Mouse (Mus musculus) embryonic facial prominence, embryonic 13.5 days (tissue): ENCODE results near the gene Zfp579. TPM values are rescaled to one million over a fixed set of nuclear protein-coding genes. Genes with fewer than 3 reads are reported as not detected.
A peak's percentile ranks its signal among the peaks of the same experiment; 100 is the strongest.

Source experiments
- ATAC-seq: fragments of 200-750 bp; cut with Nextera tagmentation; 2 replicates; pipeline ENCODE4 v1.8.0; 2017; ENCODE audit warnings: low read depth; ENCODE audit not compliant: insufficient number of reproducible peaks, insufficient read depth, low FRiP score, low TSS enrichment
- H3K27ac ChIP-seq: fragments of 300-500 bp; sonication (generic); 2 replicates; pipeline ENCODE4 v1.5.1; 2015; ENCODE audit warnings: moderate library complexity, mild to moderate bottlenecking, inconsistent platforms
- H3K27me3 ChIP-seq: fragments of 300-500 bp; sonication (generic); 2 replicates; pipeline ENCODE4 v1.6.1; 2015; ENCODE audit warnings: mild to moderate bottlenecking, inconsistent platforms
- H3K36me3 ChIP-seq: fragments of 300-500 bp; sonication (generic); 2 replicates; pipeline ENCODE4 v1.6.1; 2015; ENCODE audit warnings: mild to moderate bottlenecking, inconsistent platforms
- H3K4me1 ChIP-seq: fragments of 300-500 bp; sonication (generic); 2 replicates; pipeline ENCODE4 v1.6.1; 2015; ENCODE audit warnings: inconsistent platforms
- H3K4me2 ChIP-seq: fragments of 300-500 bp; sonication (generic); 2 replicates; pipeline ENCODE4 v1.6.1; 2015; ENCODE audit warnings: moderate library complexity, mild to moderate bottlenecking, inconsistent platforms
- H3K4me3 ChIP-seq: fragments of 300-500 bp; sonication (generic); 2 replicates; pipeline ENCODE4 v1.5.1; 2015; ENCODE audit warnings: mild to moderate bottlenecking, inconsistent platforms
- H3K9ac ChIP-seq: fragments of 300-500 bp; sonication (generic); 2 replicates; pipeline ENCODE4 v1.6.1; 2015; ENCODE audit warnings: mild to moderate bottlenecking, inconsistent platforms
- H3K9me3 ChIP-seq: fragments of 300-500 bp; sonication (generic); 2 replicates; pipeline ENCODE4 v1.6.1; 2016; ENCODE audit warnings: inconsistent platforms
- WGBS: fragments of 180-500 bp; shearing (Covaris S2); methylation state at CpG from one replicate; pipeline ENCODE4 v1.1.7; 2015; ENCODE audit warnings: mixed read lengths; 5-methylcytosine and 5-hydroxymethylcytosine counted together
- polyA plus RNA-seq: library from polyadenylated mRNA; unstranded; fragments of >200 nt; fragmentation: Nextera tagmentation; extraction: Ambion mirVana; gene quantifications from 2 replicates; pipeline ENCODE4 v1.2.1, GENCODE M21; 2015

Zfp579 gene
- polyA plus RNA-seq, 1 experiment from 2014 or later = 38.4 TPM

GRCm38 (mm10) chr7:4948386-4948785 is 47.6 kb downstream of the Zfp579 start:
- H3K9me3 ChIP-seq = no peaks in the 10 kb centered on the region
- H3K9ac ChIP-seq = no peak overlapping the region
- no peak overlapping the region for H3K4me2 ChIP-seq
- H3K4me1 ChIP-seq = no peaks in the 10 kb centered on the region
- no peaks in the 10 kb centered on the region for H3K27me3 ChIP-seq
- H3K27ac ChIP-seq = no peak overlapping the region
- 77% methylated on average over 6 of the region's 6 CpGs for WGBS
- no peak for ATAC-seq
- no peak overlapping the region for H3K4me3 ChIP-seq
- H3K36me3 ChIP-seq = no peaks in the 10 kb centered on the region

DNA sequence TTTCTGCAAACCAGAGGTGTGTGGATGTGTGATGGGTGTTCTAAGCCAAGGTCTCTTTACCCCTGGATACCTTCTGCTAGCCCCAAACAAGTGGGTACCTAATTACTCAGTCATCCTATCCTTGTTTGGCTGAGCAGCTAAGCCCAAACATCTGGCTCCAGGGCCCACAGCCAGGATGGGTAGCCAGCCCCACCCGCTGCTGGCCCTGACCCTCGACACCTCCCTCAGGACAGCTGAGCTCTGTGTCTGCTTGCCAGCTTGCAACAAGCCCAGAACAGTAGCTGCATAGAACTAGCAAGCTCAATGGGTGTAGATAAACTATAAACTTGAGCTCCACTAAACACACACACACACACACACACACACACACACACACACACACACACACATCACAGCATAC is 48.1 kb downstream of the Zfp579 start:
- H3K27ac ChIP-seq = no peak overlapping the region
- H3K27me3 ChIP-seq = no peaks in the 10 kb centered on the region
- no peak overlapping the region for H3K4me3 ChIP-seq
- 33% methylated on average over 2 of the region's 2 CpGs for WGBS
- H3K4me1 ChIP-seq = no peaks in the 10 kb centered on the region
- no peak for ATAC-seq
- H3K9me3 ChIP-seq = no peaks in the 10 kb centered on the region
- no peak overlapping the region for H3K4me2 ChIP-seq
- no peaks in the 10 kb centered on the region for H3K36me3 ChIP-seq
- no peak overlapping the region for H3K9ac ChIP-seq

- Histone ChIP-seq H3K27me3 (no peaks in the 10 kb centered on the region), H3K9me3 (no peaks in the 10 kb centered on the region), H3K4me3 (peak overlapping the region; percentile 30), H3K4me2 (peak overlapping the region; percentile 53), H3K4me1 (no peaks in the 10 kb centered on the region), H3K36me3 (no peaks in the 10 kb centered on the region), H3K27ac (no peak overlapping the region), H3K9ac (no peak overlapping the region)
- peak; percentile 59; the same call in 1 of the 2 replicates for ATAC-seq
- WGBS = 18% methylated on average over 15 of the region's 15 CpGs
These were observed 52.6 kb downstream of the Zfp579 start for GRCm38 (mm10) chr7:4943223-4943815.

- no peaks in the 10 kb centered on the region for H3K4me1 ChIP-seq
- no peaks in the 10 kb centered on the region for H3K9me3 ChIP-seq
- no peaks in the 10 kb centered on the region for H3K27me3 ChIP-seq
- no peak for ATAC-seq
- no peak overlapping the region for H3K4me3 ChIP-seq
- 58% methylated on average over 5 of the region's 5 CpGs for WGBS
- H3K4me2 ChIP-seq = no peak overlapping the region
- H3K36me3 ChIP-seq = no peaks in the 10 kb centered on the region
- H3K9ac ChIP-seq = no peak overlapping the region
- no peak overlapping the region for H3K27ac ChIP-seq
These were observed 53.3 kb downstream of the Zfp579 start for GRCm38 (mm10) chr7:4942673-4943072.

DNA sequence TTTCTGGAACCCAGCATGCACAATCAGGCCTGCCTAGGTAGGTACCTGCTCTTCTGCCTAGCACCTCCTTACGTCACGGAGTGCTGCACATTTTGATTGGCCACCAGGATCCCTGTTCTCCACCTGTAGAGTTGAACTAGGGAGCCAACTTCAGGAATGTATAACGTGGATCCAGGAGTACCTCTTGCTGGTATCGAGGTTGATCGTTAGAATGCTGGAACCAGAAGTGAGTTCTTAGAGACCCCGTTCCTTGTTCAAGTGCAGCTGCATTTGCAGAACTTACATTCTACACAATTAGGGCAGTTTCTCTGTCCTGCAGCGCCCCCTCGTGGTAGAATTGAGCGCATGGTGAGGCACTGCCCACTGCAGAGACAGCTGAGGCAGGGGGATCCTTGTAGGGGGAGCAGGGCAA is 55.9 kb downstream of the Zfp579 start:
- Histone ChIP-seq H3K36me3 (no peaks in the 10 kb centered on the region), H3K9ac (no peak overlapping the region), H3K27me3 (no peaks in the 10 kb centered on the region), H3K4me1 (no peaks in the 10 kb centered on the region), H3K4me2 (no peak overlapping the region), H3K4me3 (no peak overlapping the region), H3K27ac (no peak overlapping the region), H3K9me3 (no peaks in the 10 kb centered on the region)
- ATAC-seq = no peak
- WGBS = 17% methylated on average over 9 of the region's 9 CpGs

DNA sequence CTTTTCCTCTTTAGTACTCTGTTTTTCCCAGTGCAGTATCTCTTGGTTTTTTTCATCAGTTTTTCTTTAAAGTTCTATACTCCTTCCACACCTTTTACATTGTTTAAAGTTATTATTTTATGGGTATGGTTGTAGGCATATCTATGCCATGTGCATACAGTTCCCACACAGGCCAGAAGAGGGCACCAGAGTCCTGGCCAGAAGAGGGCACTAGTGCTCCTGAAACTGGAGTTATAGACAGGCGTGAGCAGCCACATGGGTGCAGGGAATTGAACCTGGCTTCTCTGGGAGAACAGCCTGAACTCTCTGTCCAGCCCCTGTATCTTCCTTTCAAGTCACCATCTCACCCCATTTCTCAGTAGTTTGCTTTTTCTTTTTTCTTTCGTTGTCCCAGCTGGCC is 57.5 kb downstream of the Zfp579 start:
- no peaks in the 10 kb centered on the region for H3K4me1 ChIP-seq
- H3K27me3 ChIP-seq = no peaks in the 10 kb centered on the region
- H3K4me3 ChIP-seq = no peak overlapping the region
- no peak overlapping the region for H3K9ac ChIP-seq
- no peaks in the 10 kb centered on the region for H3K36me3 ChIP-seq
- H3K27ac ChIP-seq = no peak overlapping the region
- 38% methylated on average over 2 of the region's 2 CpGs for WGBS
- ATAC-seq = no peak
- H3K4me2 ChIP-seq = no peak overlapping the region
- no peaks in the 10 kb centered on the region for H3K9me3 ChIP-seq

DNA sequence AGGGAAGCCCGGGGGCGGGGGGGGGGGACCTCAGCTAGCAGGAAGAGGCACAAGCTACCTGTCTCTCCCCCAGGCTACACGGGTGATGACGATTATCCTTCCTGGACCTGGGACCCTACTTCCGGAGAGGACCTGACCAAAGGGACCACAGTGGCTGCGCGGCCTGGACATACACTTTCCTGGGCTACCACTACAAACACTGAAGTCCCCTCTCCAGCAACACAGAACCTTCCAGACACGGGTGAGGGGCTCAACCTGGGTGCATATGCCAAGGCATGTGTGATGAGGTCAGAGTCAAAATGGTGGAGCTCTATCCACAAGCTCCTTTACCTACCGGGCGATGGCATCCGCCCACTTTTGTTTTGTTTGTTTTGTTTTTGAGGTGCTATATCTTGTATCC is 58.6 kb downstream of the Zfp579 start:
- H3K27me3 ChIP-seq = no peaks in the 10 kb centered on the region

GRCm38 (mm10) chr7:4936832-4937231 is 59.1 kb downstream of the Zfp579 start:
- H3K4me2 ChIP-seq = no peak overlapping the region
- H3K9me3 ChIP-seq = no peaks in the 10 kb centered on the region
- no peak for ATAC-seq
- H3K4me3 ChIP-seq = no peak overlapping the region
- H3K27me3 ChIP-seq = no peaks in the 10 kb centered on the region
- no peak overlapping the region for H3K9ac ChIP-seq
- no peak overlapping the region for H3K27ac ChIP-seq
- H3K4me1 ChIP-seq = no peaks in the 10 kb centered on the region
- no peaks in the 10 kb centered on the region for H3K36me3 ChIP-seq
- 77% methylated on average over 10 of the region's 10 CpGs for WGBS

More for the DNA sequence above, 58.6 kb downstream of the Zfp579 start:
- Histone ChIP-seq H3K4me3 (no peak overlapping the region), H3K4me1 (no peaks in the 10 kb centered on the region), H3K36me3 (no peaks in the 10 kb centered on the region), H3K27ac (no peak overlapping the region), H3K4me2 (no peak overlapping the region), H3K9ac (no peak overlapping the region), H3K9me3 (no peaks in the 10 kb centered on the region)
- 73% methylated on average over 11 of the region's 11 CpGs for WGBS
- no peak for ATAC-seq

DNA sequence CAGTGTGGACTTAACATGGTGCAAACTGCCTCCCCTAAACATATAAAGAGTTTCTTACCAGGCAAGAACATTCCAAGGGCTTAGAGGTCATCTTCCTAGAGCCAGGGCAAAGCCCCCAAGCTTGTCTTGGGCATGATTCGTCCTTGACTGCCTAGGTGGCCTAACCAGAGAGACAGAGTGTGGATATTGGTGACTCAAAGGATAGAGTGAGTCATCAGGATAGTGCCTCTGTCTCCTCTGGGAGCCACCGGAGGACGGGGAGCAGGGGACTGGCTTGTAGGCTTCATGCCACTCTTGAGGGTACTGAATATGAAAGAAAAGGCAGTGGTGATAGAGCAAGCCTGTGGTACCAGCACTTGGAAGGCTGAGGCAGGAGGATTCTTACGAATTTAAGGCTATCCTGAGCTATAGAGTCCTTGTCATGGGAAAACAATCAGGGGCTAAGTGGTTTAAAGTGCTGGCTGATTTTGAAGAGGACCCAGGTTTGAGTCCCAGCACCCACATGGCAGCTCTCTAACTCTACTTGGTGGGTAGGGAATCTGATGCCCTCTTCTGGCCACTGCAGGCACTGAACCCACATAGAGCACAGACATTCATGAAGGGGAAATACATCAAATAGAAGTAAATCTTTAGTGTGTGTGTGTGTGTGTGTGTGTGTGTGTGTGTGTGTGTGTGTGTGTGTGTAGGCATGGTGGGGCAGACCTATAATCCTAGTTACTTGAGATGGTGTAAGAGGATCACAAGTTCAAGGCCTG is 61.6 kb downstream of the Zfp579 start:
- no peak overlapping the region for H3K4me2 ChIP-seq
- no peaks in the 10 kb centered on the region for H3K36me3 ChIP-seq
- no peak overlapping the region for H3K27ac ChIP-seq
- H3K27me3 ChIP-seq = no peaks in the 10 kb centered on the region
- H3K4me1 ChIP-seq = no peaks in the 10 kb centered on the region
- WGBS = 80% methylated on average over 4 of the region's 4 CpGs
- no peaks in the 10 kb centered on the region for H3K9me3 ChIP-seq
- H3K9ac ChIP-seq = no peak overlapping the region
- ATAC-seq = no peak
- no peak overlapping the region for H3K4me3 ChIP-seq

Other genes starting within 250 kb of the Zfp579 start
- 53.3 and 75.6 TPM in 2 replicates for gene Cox6b2, start 243.1 kb downstream of the Zfp579 start, polyA plus RNA-seq
- gene Fam71e2, start 224.9 kb downstream of the Zfp579 start, polyA plus RNA-seq = not detected in 2 replicates
- not detected in 2 replicates for gene Il11, start 213.3 kb downstream of the Zfp579 start, polyA plus RNA-seq
- not detected in 2 replicates for gene Tmem190, start 213.2 kb downstream of the Zfp579 start, polyA plus RNA-seq
- 6.3 and 7.2 TPM in 2 replicates for gene Tmem238, start 206.5 kb downstream of the Zfp579 start, polyA plus RNA-seq
- gene Rpl28, start 203.3 kb downstream of the Zfp579 start, polyA plus RNA-seq = 335 and 398 TPM in 2 replicates
- 347 and 400 TPM in 2 replicates for gene Ube2s, start 183.6 kb downstream of the Zfp579 start, polyA plus RNA-seq
- 0.39 and 0.63 TPM in 2 replicates for gene Shisa7, start 151.5 kb downstream of the Zfp579 start, polyA plus RNA-seq
- gene Isoc2b, start 125.9 kb downstream of the Zfp579 start, polyA plus RNA-seq = 5.9 and 6.5 TPM in 2 replicates
- gene Isoc2a, start 119.0 kb downstream of the Zfp579 start, polyA plus RNA-seq = 1.3 TPM in 2 replicates
- gene Gm36210, start 89.6 kb downstream of the Zfp579 start, polyA plus RNA-seq = 0.15 TPM in 1 of 2 replicates, not detected in the other
- gene Zfp628, start 80.9 kb downstream of the Zfp579 start, polyA plus RNA-seq = 4.3 and 4.8 TPM in 2 replicates
- gene Nat14, start 74.1 kb downstream of the Zfp579 start, polyA plus RNA-seq = 3.3 and 4.6 TPM in 2 replicates
- gene Ssc5d, start 70.4 kb downstream of the Zfp579 start, polyA plus RNA-seq = 0.51 and 0.62 TPM in 2 replicates
- gene Sbk2, start 31.8 kb downstream of the Zfp579 start, polyA plus RNA-seq = 0.18 TPM in 1 of 2 replicates, not detected in the other
- 0.08 TPM in 1 of 2 replicates, not detected in the other for gene Sbk3, start 25.0 kb downstream of the Zfp579 start, polyA plus RNA-seq
- 10.3 and 12.0 TPM in 2 replicates for gene Zfp524, start 18.3 kb upstream of the Zfp579 start, polyA plus RNA-seq
- gene Fiz1, start 18.5 kb upstream of the Zfp579 start, polyA plus RNA-seq = 45.7 and 47.9 TPM in 2 replicates
- gene Gm44973, start 19.3 kb upstream of the Zfp579 start, polyA plus RNA-seq = 1.2 TPM in 1 of 2 replicates, not detected in the other
- 7.7 and 7.9 TPM in 2 replicates for gene Zfp865, start 24.2 kb upstream of the Zfp579 start, polyA plus RNA-seq
- gene Ccdc106, start 24.4 kb upstream of the Zfp579 start, polyA plus RNA-seq = 46.1 and 55.4 TPM in 2 replicates
- not detected in 2 replicates for gene 4632433K11Rik, start 38.0 kb upstream of the Zfp579 start, polyA plus RNA-seq
- gene Zfp784, start 42.3 kb upstream of the Zfp579 start, polyA plus RNA-seq = 5.6 and 5.9 TPM in 2 replicates
- 44.7 and 45.9 TPM in 2 replicates for gene Zfp580, start 55.4 kb upstream of the Zfp579 start, polyA plus RNA-seq
- 137 and 155 TPM in 2 replicates for gene U2af2, start 66.0 kb upstream of the Zfp579 start, polyA plus RNA-seq
- 63.8 and 70.5 TPM in 2 replicates for gene Epn1, start 84.1 kb upstream of the Zfp579 start, polyA plus RNA-seq
- gene Rfpl4, start 120.8 kb upstream of the Zfp579 start, polyA plus RNA-seq = not detected in 2 replicates
- 0.35 and 0.80 TPM in 2 replicates for gene Rasl2-9, start 129.8 kb upstream of the Zfp579 start, polyA plus RNA-seq
- gene Vmn1r55, start 153.5 kb upstream of the Zfp579 start, polyA plus RNA-seq = 0.03 TPM in 1 of 2 replicates, not detected in the other
- gene Vmn1r56, start 200.6 kb upstream of the Zfp579 start, polyA plus RNA-seq = not detected in 2 replicates
- gene Vmn1r57, start 222.3 kb upstream of the Zfp579 start, polyA plus RNA-seq = not detected in 2 replicates